Mouse (Mus musculus) spleen, adult 2 months (tissue): Measurements from ENCODE around the gene Tgfbr3. TPM values are rescaled to one million over a fixed set of nuclear protein-coding genes. Genes with fewer than 3 reads are reported as not detected.

Experiments used
- DNase-seq, 2 experiments: peaks; one replicate each; pipeline versions ENCODE4 v3.0.0 to v3.0.0-alpha.2; 2012 to 2021; ENCODE audit warnings: low spot score in 2 of 2, low read depth in 1 of 2
- H3K27ac ChIP-seq: fragments of 200-500 bp; 2 replicates; pipeline ENCODE4 v1.5.1; 2012; ENCODE audit warnings: low read length, inconsistent platforms; ENCODE audit not compliant: insufficient read depth
- H3K27me3 ChIP-seq: fragments of 200-500 bp; 2 replicates; pipeline ENCODE4 v1.6.1; 2012; ENCODE audit warnings: mild to moderate bottlenecking, moderate library complexity, low read length, inconsistent platforms; ENCODE audit not compliant: control insufficient read depth, insufficient read depth
- H3K36me3 ChIP-seq: fragments of 200-500 bp; 2 replicates; pipeline ENCODE4 v1.6.1; 2012; ENCODE audit warnings: mild to moderate bottlenecking, low read length, inconsistent platforms; ENCODE audit not compliant: control insufficient read depth, insufficient read depth
- H3K4me1 ChIP-seq: fragments of 200-500 bp; 2 replicates; pipeline ENCODE4 v1.6.1; 2011; ENCODE audit warnings: inconsistent platforms; ENCODE audit not compliant: control insufficient read depth, insufficient read depth, insufficient read length
- H3K4me3 ChIP-seq: fragments of 200-500 bp; 2 replicates; pipeline ENCODE4 v1.5.1; 2011; ENCODE audit warnings: mild to moderate bottlenecking, inconsistent platforms; ENCODE audit not compliant: insufficient read depth, insufficient read length; ENCODE audit errors: extremely low read depth
- CTCF ChIP-seq: fragments of 200-500 bp; IDR thresholded peaks from 2 replicates; pipeline ENCODE4 v1.5.1; 2011; ENCODE audit warnings: mild to moderate bottlenecking, inconsistent platforms; ENCODE audit not compliant: insufficient read depth, insufficient read length, insufficient replicate concordance; ENCODE audit errors: extremely low read depth
- POLR2A ChIP-seq: fragments of 200-500 bp; IDR thresholded peaks from 2 replicates; pipeline ENCODE4 v1.6.1; 2011; ENCODE audit warnings: low read depth, low read length, inconsistent platforms
- WGBS: fragments of 180-500 bp; shearing (Covaris S2); methylation state at CpG from one replicate; pipeline ENCODE4 v1.1.7; 2018; 5-methylcytosine and 5-hydroxymethylcytosine counted together
- polyA plus RNA-seq: library from polyadenylated mRNA; depleted of rRNA; stranded (reverse); fragments of >200 nt; gene quantifications from 2 replicates; pipeline ENCODE4 v1.2.3, GENCODE M21; 2012

Gene Tgfbr3
- polyA plus RNA-seq, 1 experiment = 20.5 TPM

DNA sequence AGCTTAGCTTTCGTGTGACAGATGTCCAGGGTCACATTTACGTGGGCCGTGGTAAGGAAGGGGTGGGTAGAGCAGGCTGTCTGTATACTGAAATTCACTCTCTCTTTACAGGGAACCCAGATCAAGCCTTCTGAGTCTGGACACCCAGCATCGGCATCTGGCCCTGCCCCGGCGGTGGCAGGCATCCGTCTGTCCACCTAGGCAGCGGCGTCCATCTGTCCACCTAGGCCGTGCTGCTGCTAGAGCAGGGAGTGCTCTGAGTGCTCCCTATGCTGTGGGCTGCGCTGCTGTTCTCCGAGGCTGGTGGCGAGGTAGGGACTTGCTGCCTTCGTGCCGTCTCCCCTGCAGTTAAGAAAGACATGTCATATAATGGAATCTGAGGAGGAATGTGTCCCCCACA is 180.0 kb downstream of the Tgfbr3 start:
- Histone ChIP-seq H3K27me3 (no peaks in the 10 kb centered on the region), H3K4me3 (no peak overlapping the region), H3K36me3 (no peaks in the 10 kb centered on the region), H3K4me1 (no peaks in the 10 kb centered on the region), H3K27ac (no peak overlapping the region)
- 96% methylated on average over 15 of the region's 15 CpGs for WGBS
- DNase-seq = no peak
- TF ChIP-seq POLR2A = no peak
- TF ChIP-seq CTCF = no peak

DNA sequence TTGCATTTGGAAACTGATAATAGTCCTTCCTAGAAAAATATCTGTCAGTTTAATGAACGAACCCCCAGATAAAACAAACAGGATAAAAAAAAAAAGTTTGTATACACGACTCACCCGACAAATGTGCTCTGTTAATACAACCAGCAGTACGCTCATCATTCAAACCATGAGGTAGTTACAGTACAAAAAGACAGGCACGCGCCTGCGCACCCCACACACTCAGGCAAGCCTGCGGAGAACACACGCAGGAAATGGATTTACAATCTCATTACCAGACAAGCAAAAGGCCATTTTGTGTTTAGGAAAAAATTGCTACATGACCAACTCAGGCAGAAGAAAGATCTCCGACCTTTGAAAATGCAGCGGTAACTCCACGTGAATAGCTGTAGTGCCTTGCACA is 182.6 kb downstream of the Tgfbr3 start:
- WGBS = 90% methylated on average over 12 of the region's 12 CpGs
- Histone ChIP-seq H3K27ac (no peak overlapping the region), H3K4me3 (no peak overlapping the region), H3K4me1 (no peaks in the 10 kb centered on the region), H3K27me3 (no peaks in the 10 kb centered on the region), H3K36me3 (no peaks in the 10 kb centered on the region)
- DNase-seq = no peak
- no peak for TF ChIP-seq POLR2A
- no peak for TF ChIP-seq CTCF

DNA sequence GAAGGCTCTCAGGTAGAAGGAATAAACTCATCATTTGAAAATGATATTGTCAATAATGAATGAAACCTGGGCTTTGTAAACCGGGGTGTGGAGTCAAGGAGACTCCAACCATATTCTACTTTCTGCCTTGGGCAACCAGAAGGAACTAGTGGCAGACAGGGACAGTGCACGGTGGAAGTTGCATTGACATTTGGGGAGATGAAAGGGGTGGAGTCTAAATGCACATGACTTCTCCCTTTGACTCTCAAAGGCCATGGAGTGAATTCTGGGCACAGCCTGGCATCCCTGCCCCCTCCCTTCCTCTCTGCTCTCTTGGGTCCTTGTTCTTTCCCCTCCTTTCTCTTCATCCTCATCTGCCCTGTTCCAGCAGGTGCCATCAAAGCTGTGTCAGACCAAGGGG is 183.3 kb downstream of the Tgfbr3 start:
- DNase-seq = no peak
- no peak overlapping the region for H3K27ac ChIP-seq
- H3K4me1 ChIP-seq = no peaks in the 10 kb centered on the region
- TF ChIP-seq POLR2A = no peak
- TF ChIP-seq CTCF = no peak
- H3K4me3 ChIP-seq = no peak overlapping the region
- H3K27me3 ChIP-seq = no peaks in the 10 kb centered on the region
- no peaks in the 10 kb centered on the region for H3K36me3 ChIP-seq
- WGBS = 54% methylated on average over 2 of the region's 2 CpGs

DNA sequence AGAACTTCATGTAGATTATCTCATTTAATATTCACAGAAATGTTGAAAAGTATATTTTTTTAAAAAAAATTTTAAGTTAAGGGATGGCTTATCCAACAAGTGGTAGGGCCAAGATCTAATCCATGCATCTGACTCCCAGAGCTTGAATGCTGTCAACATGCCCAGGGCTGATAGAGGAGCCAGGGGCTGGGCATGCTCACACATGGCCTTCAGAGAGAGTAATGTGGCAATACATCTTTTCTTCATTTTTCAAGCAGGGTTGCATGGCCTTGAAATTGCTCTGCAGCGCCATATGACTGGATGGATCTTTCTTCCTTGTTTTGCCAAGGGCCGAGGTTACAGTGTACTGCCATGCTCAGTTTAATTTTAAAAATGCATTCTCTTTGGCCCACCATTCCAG is 185.8 kb downstream of the Tgfbr3 start:
- Histone ChIP-seq H3K36me3 (no peaks in the 10 kb centered on the region), H3K4me3 (no peak overlapping the region), H3K27me3 (no peaks in the 10 kb centered on the region), H3K27ac (no peak overlapping the region), H3K4me1 (no peaks in the 10 kb centered on the region)
- TF ChIP-seq CTCF (no peak), POLR2A (no peak)
- WGBS = 96% methylated on average over 2 of the region's 2 CpGs
- no peak for DNase-seq

DNA sequence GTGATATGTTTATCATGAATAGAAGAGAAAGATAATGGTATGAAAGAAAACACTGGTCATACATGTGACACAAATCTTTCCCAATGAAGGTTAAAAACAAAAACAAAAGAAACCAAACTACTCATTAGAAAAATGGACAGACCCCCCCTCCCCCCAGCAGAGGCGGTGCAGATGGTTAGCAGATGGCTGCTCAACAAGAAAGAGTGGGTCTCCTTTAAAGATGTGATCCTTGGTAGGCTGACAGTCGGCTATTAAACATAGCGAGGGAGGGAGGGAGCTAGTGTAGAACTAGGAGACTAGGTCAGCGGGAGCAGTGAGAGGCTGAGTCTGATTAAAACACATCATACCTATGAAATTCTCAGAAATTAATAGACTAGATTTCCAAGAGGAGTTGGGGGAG is 186.5 kb downstream of the Tgfbr3 start:
- TF ChIP-seq POLR2A = no peak
- no peak for TF ChIP-seq CTCF
- H3K4me3 ChIP-seq = no peak overlapping the region
- H3K27ac ChIP-seq = no peak overlapping the region
- 91% methylated on average over 4 of the region's 4 CpGs for WGBS
- H3K36me3 ChIP-seq = no peaks in the 10 kb centered on the region
- H3K4me1 ChIP-seq = no peaks in the 10 kb centered on the region
- no peaks in the 10 kb centered on the region for H3K27me3 ChIP-seq
- no peak for DNase-seq

DNA sequence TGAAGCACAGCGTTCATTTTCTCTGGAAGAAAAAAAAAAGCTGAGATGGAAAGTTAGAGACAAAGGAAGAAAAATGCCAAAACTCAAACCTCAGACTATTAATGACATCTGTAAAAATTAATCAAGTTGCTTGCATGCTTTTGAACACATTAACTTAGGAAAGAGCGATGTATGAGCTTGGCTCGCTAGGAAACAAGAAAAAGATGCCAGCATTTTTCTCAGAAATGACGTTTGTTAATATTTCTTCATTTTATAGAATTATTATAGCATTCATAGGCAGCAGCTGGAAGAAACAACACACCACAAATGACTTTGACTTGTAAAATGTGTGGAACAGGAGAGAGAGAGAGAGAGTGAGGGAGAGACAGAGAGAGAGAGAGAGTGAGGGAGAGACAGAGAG is 187.7 kb downstream of the Tgfbr3 start:
- H3K4me3 ChIP-seq = no peak overlapping the region
- no peaks in the 10 kb centered on the region for H3K4me1 ChIP-seq
- TF ChIP-seq CTCF = no peak
- TF ChIP-seq POLR2A = no peak
- no peaks in the 10 kb centered on the region for H3K27me3 ChIP-seq
- no peak overlapping the region for H3K27ac ChIP-seq
- WGBS = 75% methylated on average over 4 of the region's 4 CpGs
- H3K36me3 ChIP-seq = no peaks in the 10 kb centered on the region
- no peak for DNase-seq

DNA sequence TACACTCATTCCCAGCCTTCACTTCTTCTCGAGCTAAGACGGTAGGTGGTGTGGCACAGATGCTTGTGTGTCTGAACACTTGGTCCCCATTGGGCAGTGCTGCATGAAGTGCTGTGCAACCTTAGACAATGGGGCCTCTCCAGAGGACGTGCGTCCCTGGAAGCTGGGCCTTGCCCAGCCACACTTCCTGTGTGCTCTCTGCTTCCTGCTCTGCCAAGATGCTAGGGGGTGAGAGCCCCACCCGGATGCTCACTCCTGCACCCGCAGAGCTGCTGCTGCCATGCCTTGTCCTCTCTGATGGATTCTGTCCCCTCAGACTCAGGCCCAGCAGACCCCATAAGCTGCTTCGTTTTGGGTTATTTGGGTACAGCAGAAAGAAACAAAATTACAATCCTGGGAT is 188.3 kb downstream of the Tgfbr3 start:
- 21% methylated on average over 7 of the region's 7 CpGs for WGBS
- TF ChIP-seq CTCF (no peak), POLR2A (no peak)
- Histone ChIP-seq H3K36me3 (no peaks in the 10 kb centered on the region), H3K27ac (no peak overlapping the region), H3K4me3 (no peak overlapping the region), H3K27me3 (no peaks in the 10 kb centered on the region), H3K4me1 (no peaks in the 10 kb centered on the region)
- no peak for DNase-seq
